Mouse (Mus musculus) kidney, embryonic 14.5 days (tissue): Measurements from ENCODE around the gene Hjurp. TPM values are rescaled to one million over a fixed set of nuclear protein-coding genes. Genes with fewer than 3 reads are reported as not detected.

Source experiments
- ATAC-seq: fragments of 200-750 bp; cut with Nextera tagmentation; 2 replicates; pipeline ENCODE4 v1.8.0; 2017; ENCODE audit warnings: moderate number of reproducible peaks, mild to moderate bottlenecking, moderate TSS enrichment, moderate library complexity; ENCODE audit not compliant: low FRiP score, low TSS enrichment
- H3K27ac ChIP-seq: fragments of 300-500 bp; sonication (generic); 2 replicates; pipeline ENCODE4 v1.5.1; 2014; ENCODE audit warnings: low read depth, mild to moderate bottlenecking, low read length, moderate library complexity, mixed read lengths
- H3K27me3 ChIP-seq: fragments of 300-500 bp; sonication (generic); 2 replicates; pipeline ENCODE4 v1.6.1; 2014; ENCODE audit warnings: mild to moderate bottlenecking, low read length; ENCODE audit not compliant: control insufficient read depth, insufficient read depth
- H3K36me3 ChIP-seq: fragments of 300-500 bp; sonication (generic); 2 replicates; pipeline ENCODE4 v1.6.1; 2014; ENCODE audit warnings: low read length, mixed read lengths; ENCODE audit not compliant: control insufficient read depth, insufficient read depth
- H3K4me1 ChIP-seq: fragments of 300-500 bp; sonication (generic); 2 replicates; pipeline ENCODE4 v1.6.1; 2014; ENCODE audit warnings: low read length, mixed read lengths; ENCODE audit not compliant: control insufficient read depth, insufficient read depth
- H3K4me2 ChIP-seq: fragments of 300-500 bp; sonication (generic); replicated peaks from 2 replicates; pipeline ENCODE4 v1.6.1; 2014; ENCODE audit warnings: low read depth, mild to moderate bottlenecking, low read length
- H3K4me3 ChIP-seq: fragments of 300-500 bp; sonication (generic); 2 replicates; pipeline ENCODE4 v1.5.1; 2014; ENCODE audit warnings: mild to moderate bottlenecking, low read length
- H3K9ac ChIP-seq: fragments of 300-500 bp; sonication (generic); 2 replicates; pipeline ENCODE4 v1.6.1; 2014; ENCODE audit warnings: low read depth, mild to moderate bottlenecking, low read length, moderate library complexity
- H3K9me3 ChIP-seq: fragments of 300-500 bp; sonication (generic); 2 replicates; pipeline ENCODE4 v1.6.1; 2016; ENCODE audit warnings: low read length; ENCODE audit not compliant: control insufficient read depth
- WGBS: fragments of 180-500 bp; shearing (Covaris S2); extraction: QIAGEN DNeasy Blood & Tissue Kit; methylation state at CpG from one replicate; pipeline ENCODE4 v1.1.7; 2014; 5-methylcytosine and 5-hydroxymethylcytosine counted together
- polyA plus RNA-seq: library from polyadenylated mRNA; unstranded; fragments of >200 nt; fragmentation: Nextera tagmentation; extraction: Ambion mirVana; gene quantifications from 2 replicates; pipeline ENCODE4 v1.2.1, GENCODE M21; 2014

Hjurp gene
- polyA plus RNA-seq, 1 experiment from 2014 or later: 175 TPM

DNA sequence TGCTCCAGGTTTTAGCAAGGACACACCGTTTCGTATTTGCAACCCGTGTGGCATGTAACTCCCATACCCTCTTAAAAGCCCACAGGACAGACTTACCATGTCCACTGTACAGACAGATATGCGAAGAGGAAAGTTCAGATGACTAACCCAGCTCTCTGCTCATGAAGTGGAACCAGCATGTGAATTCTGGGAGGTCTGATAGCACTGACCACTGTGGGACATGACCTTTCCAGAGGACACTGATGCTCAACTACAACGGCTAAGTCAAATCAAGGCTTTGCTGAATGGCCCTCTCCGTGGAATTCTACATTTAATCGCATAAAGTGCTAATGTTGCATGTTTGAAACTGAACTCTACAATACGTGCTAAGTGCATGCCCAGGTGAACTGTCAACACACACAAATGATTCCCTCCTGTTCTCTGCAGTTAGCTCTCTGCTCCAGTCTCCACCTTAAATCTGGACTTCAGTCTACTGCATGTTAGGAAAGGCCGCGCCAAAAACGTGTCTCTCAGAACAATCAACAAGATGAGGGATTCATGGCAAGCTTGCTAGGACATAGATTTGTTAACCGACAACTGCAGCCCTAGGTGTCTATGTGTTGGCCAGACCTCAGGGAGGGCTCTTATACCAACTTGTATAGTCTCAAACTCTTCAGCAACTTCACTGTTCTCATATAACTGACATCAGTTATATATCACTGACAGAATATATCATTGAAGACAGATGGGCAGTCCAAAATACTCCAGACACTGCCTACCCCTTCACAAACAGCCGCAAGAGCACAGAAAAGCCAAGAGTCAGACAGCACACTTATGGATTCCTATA, 1.5 kb downstream of the Hjurp start:
- Histone ChIP-seq H3K4me2 (peak overlapping the region; percentile 52), H3K9me3 (no peaks in the 10 kb centered on the region), H3K27me3 (no peaks in the 10 kb centered on the region), H3K4me3 (peak overlapping the region; percentile 54), H3K36me3 (peaks cover 49% of the 10 kb centered on the region), H3K4me1 (peaks cover 18% of the 10 kb centered on the region), H3K9ac (peak overlapping the region; percentile 76), H3K27ac (no peak overlapping the region)
- no peak for ATAC-seq
- 67% methylated on average over 13 of the region's 13 CpGs for WGBS

DNA sequence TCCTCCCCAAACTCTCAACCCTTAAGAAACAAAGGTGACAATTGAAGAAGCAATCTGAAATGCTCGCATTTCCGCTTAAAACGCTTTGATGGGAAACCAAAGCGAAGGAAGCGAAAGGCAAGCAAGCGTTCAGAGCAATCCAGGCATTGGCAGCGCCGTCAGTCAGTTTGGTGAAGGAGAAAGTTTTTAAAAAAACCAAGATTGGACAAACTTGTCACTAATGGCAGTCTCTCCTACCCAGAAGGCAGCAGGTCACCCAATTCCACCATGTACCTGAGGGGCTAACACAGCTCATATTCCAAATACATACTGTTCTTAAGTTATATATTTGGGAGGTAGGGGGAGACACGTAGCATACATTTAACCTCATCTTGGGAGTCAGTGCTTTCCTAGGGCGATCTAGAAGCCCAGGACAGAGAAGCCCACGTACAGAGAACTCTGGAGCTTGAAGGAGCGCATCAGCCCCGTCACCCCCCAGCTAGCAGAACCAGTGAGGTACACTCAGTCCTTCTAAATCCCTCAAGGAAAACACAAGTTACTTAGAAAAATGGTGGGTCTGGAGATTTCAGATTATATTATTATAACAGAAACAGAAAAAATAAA, 2.3 kb downstream of the Hjurp start:
- Histone ChIP-seq H3K4me2 (peak overlapping the region; percentile 52; the same call in 1 of the 2 replicates), H3K4me3 (no peak overlapping the region; the same call in 1 of the 2 replicates), H3K9me3 (no peaks in the 10 kb centered on the region), H3K9ac (no peak overlapping the region), H3K36me3 (peaks cover 49% of the 10 kb centered on the region), H3K27ac (no peak overlapping the region), H3K4me1 (peaks cover 18% of the 10 kb centered on the region), H3K27me3 (no peaks in the 10 kb centered on the region)
- ATAC-seq: no peak
- 71% methylated on average over 13 of the region's 13 CpGs for WGBS

DNA sequence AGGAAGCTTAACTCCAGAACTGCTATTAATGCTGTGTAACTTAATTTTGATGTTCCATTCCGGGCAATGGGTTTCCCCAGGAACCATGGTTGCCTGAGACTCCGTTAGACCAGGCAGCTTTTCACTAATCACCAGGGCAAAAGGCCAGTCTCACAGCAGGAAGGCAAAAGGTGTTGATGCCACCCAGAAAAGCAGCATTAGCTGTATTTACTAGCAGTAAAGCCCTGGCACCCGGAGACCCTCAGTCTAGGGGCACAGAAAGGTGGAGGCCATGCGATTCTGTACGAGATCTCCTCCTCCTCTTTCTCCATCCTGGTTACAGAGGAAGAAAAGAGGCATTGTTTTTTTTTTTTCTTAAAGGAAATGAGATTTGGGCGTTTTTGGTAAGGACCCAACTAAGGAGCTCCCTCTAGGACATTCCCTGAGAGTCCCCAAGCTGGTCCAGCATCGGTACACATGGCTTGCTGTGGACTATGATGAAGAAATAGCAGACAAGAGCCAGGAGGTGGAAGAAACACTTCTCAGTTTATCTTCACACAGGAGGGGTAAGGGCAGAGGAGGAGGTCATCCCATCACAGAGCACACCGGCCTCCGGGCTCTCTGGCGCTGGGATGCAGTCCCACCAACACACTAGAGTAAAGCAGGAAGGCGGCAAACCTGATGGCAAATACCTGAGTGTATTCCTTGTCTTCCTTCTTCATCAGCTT, 2.9 kb downstream of the Hjurp start:
- Histone ChIP-seq H3K9ac (no peak overlapping the region), H3K4me2 (no peak overlapping the region), H3K27ac (no peak overlapping the region), H3K4me3 (no peak overlapping the region), H3K9me3 (no peaks in the 10 kb centered on the region), H3K4me1 (peaks cover 18% of the 10 kb centered on the region), H3K27me3 (no peaks in the 10 kb centered on the region), H3K36me3 (peaks cover 55% of the 10 kb centered on the region)
- no peak for ATAC-seq
- 74% methylated on average over 11 of the region's 11 CpGs for WGBS

DNA sequence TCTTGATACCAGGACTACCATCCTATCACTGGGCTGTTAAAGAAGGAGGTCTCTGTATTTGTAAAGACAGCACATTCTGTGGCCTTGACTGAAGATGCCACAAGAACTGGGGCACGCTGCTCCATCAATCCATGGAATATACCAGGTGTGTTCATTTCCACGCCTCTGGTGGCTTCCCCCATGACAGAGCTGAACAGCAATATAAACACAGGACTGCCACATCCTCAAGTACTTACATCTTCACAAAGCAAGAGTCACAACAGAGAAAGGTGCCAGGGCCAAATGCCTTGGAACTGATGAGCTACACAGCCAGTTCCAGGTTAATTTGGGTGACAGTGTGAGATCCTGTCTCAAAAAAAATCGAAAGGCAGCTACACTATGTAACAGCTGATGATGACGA, 3.6 kb downstream of the Hjurp start:
- Histone ChIP-seq H3K9me3 (0 out of 2 replicates have a peak, but pooled peaks cover under 1% of the 10 kb centered on the region), H3K27me3 (no peaks in the 10 kb centered on the region), H3K9ac (no peak overlapping the region), H3K4me1 (peaks cover 18% of the 10 kb centered on the region), H3K4me2 (no peak overlapping the region), H3K4me3 (no peak overlapping the region), H3K27ac (no peak overlapping the region), H3K36me3 (peaks cover 62% of the 10 kb centered on the region)
- no peak for ATAC-seq
- WGBS: 85% methylated on average over 4 of the region's 4 CpGs

DNA sequence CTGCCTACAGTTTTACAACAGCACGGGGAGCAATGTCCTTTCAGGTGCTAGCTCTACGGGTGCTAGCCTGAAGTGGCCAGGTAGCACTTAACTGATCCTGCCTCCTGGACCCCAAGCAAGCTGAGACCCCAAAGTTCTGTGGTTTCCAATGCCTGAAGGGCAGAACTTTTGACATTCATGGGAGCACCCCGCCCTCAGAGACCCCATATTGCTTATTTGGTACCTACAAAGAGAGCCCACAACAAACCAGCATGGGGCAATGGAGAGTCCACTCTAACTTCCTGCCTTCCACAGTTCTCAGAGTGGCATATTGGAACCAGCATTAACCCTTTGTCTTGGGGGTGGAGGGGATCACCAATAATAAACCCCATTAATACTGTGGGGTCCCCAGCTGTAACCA, 4.1 kb downstream of the Hjurp start:
- no peak overlapping the region for H3K27ac ChIP-seq
- no peak for ATAC-seq
- 96% methylated on average over 3 of the region's 3 CpGs for WGBS

DNA sequence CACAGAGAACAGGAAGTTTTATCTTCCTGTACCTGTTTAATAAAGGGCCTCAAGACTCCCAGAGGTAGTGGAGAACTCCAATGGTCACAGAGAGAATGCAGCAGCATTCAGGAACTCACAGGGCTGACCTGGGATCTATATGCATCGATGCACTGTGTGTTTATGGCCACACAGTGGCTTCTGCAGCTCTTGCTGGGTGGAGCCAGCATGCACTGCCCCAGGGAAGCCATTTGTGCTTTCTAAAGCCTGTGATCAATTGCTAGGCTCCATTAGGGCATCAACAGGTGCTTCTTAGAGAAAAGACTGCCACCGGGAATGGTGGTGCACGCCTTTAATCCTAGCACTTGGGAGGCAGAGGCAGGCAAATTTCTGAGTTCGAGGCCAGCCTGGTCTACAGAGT, 4.6 kb downstream of the Hjurp start:
- no peak for ATAC-seq
- Histone ChIP-seq H3K27ac (no peak overlapping the region), H3K4me1 (peaks cover 16% of the 10 kb centered on the region), H3K9me3 (0 out of 2 replicates have a peak, but pooled peaks cover 2% of the 10 kb centered on the region), H3K27me3 (no peaks in the 10 kb centered on the region), H3K36me3 (peaks cover 72% of the 10 kb centered on the region), H3K4me3 (no peak overlapping the region), H3K9ac (no peak overlapping the region), H3K4me2 (no peak overlapping the region)
- 66% methylated on average over 4 of the region's 4 CpGs for WGBS

More for the DNA sequence above, 4.1 kb downstream of the Hjurp start:
- Histone ChIP-seq H3K4me2 (no peak overlapping the region), H3K9me3 (0 out of 2 replicates have a peak, but pooled peaks cover 2% of the 10 kb centered on the region), H3K36me3 (peaks cover 67% of the 10 kb centered on the region), H3K4me1 (peaks cover 18% of the 10 kb centered on the region), H3K4me3 (no peak overlapping the region), H3K9ac (no peak overlapping the region), H3K27me3 (no peaks in the 10 kb centered on the region)

DNA sequence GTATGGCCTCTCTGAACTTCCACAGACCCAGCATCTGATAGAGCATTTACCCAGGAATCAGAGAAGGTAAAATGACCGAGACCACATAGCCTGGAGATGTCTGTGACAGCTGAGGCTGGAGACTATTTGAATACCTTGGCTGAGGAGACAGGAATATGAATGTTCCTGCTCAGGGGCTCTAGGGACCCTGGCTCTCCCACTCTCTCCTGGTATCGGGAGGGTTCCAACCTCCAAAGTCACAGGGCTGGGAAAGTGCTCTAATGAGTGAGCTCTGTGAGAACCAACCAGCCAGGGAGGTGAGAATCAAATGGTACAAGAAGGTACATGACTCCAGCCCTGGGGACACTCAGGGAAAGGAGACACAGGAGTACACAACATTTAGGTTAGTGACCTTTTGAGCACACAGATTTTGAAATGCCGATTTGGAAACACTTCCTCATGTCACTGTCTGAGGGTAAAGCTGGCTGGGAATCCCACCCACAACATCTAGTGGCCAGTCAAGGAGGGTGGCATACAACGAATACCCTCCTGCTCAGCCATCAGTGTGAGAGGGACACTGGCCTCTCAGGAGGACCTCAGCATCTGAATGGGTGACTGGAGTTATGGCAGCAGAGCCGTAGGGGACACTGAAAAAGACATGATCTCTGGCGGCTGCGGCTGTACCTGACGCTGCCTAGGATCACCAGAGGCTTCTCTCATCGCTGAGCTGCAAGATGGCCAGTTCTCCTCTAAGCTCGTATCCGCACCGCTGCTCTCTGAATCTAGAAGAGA, 7.7 kb downstream of the Hjurp start:
- Histone ChIP-seq H3K36me3 (peaks cover 90% of the 10 kb centered on the region), H3K27ac (no peak overlapping the region), H3K9me3 (peaks cover 5% of the 10 kb centered on the region; the same call in 1 of the 2 replicates), H3K4me1 (no peaks in the 10 kb centered on the region), H3K9ac (no peak overlapping the region), H3K4me3 (no peak overlapping the region), H3K4me2 (no peak overlapping the region), H3K27me3 (no peaks in the 10 kb centered on the region)
- WGBS: 89% methylated on average over 12 of the region's 12 CpGs
- no peak for ATAC-seq

DNA sequence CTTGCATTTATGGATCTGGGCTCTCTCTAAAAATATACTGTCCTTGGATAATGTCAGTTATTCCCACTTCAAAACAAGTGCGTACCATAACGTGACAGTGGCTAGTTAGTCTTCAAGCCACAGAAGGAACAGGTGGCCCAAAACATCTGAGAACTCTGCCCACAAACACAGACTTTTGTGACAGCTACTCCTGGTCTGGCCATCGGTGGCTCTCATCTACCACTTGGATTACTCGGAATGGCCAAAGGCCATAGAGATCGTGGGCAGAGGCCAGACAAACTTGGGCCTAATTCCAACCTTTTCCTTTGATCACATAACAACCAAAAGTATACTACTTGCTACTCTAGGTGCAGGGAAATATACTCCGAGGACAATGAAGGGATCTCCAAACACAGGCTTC, 9.4 kb downstream of the Hjurp start:
- no peak overlapping the region for H3K9ac ChIP-seq
- H3K4me2 ChIP-seq: no peak overlapping the region
- H3K9me3 ChIP-seq: peaks cover 5% of the 10 kb centered on the region; the same call in 1 of the 2 replicates
- H3K36me3 ChIP-seq: peaks cover 90% of the 10 kb centered on the region
- no peaks in the 10 kb centered on the region for H3K27me3 ChIP-seq
- ATAC-seq: no peak
- no peak overlapping the region for H3K27ac ChIP-seq
- 87% methylated on average over 6 of the region's 6 CpGs for WGBS
- no peak overlapping the region for H3K4me3 ChIP-seq
- no peaks in the 10 kb centered on the region for H3K4me1 ChIP-seq
